ENCODE assay signal across 35 mouse cellular contexts in the genomic region with DNA sequence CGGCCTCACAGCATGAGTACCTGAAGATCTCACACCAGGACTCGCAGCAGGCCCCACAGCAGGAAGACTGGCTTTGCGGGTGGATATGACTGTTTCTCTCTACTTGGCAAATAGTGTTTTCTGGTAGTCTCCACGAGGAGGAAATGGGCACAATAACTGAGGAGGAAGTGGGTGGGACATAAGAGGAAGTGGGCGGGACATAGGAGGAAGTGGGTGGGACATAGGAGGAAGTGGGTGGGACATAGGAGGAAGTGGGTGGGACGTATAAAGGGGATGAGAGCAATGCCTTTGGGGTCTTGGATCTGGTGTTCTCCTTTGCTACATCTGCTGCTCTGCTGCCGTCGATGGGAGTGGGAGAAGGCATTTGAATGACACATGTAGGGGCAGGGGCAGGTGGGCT. TPM values are rescaled to one million over a fixed set of nuclear protein-coding genes. Genes with fewer than 3 reads are reported as not detected.
DNase-seq lines count a peak whose midpoint lies in the region; ATAC-seq and TF ChIP-seq lines count a peak whose summit lies in the region.
"Had no signal": no experiment of that assay in that cellular context is flagged by ENCODE, and none has a peak within 500 bp of the region (broad histone marks: within the 10 kb centered on the region; RNA-seq: fewer than 3 reads in every experiment).

No protein-coding gene starts in this region.

- H3K4me2 ChIP-seq in lung, postnatal 0 days (replicated peaks; ENCODE audit: low read depth, low read length) = no peak overlapping the region
- no peak overlapping the region for H3K4me2 ChIP-seq in neural tube, embryonic 15.5 days
- H3K4me2 ChIP-seq: embryonic facial prominence, embryonic 13.5 days; hindbrain, embryonic 12.5 days; lung, embryonic 15.5 days; neural tube, embryonic 12.5 days had no signal

- H3K4me3 ChIP-seq in heart, embryonic 10.5 days = no peak overlapping the region
- H3K4me3 ChIP-seq in lung, postnatal 0 days (ENCODE audit: low read depth, low read length) = no peak overlapping the region
- no peak overlapping the region for H3K4me3 ChIP-seq in neural tube, embryonic 15.5 days (replicated peaks)
- H3K4me3 ChIP-seq: embryonic facial prominence, embryonic 13.5 days; forebrain, embryonic 10.5 days; gastrocnemius, adult 2 months; hindbrain, embryonic 12.5 days; lung, embryonic 15.5 days; midbrain, embryonic 10.5 days; neural tube, embryonic 12.5 days had no signal

- H3K9me3 ChIP-seq in heart, embryonic 10.5 days = no peaks in the 10 kb centered on the region
- H3K9me3 ChIP-seq in lung, postnatal 0 days (ENCODE audit: low read length) = no peaks in the 10 kb centered on the region
- no peaks in the 10 kb centered on the region for H3K9me3 ChIP-seq in neural tube, embryonic 15.5 days (replicated peaks)
- H3K9me3 ChIP-seq: embryonic facial prominence, embryonic 13.5 days; forebrain, embryonic 10.5 days; hindbrain, embryonic 12.5 days; lung, embryonic 15.5 days; midbrain, embryonic 10.5 days; neural tube, embryonic 12.5 days had no signal

- no peak for TF ChIP-seq CTCF in lung, postnatal 0 days (IDR thresholded peaks at IDR 0.05)

- no peak overlapping the region for H3K27ac ChIP-seq in heart, embryonic 10.5 days
- no peak overlapping the region for H3K27ac ChIP-seq in lung, postnatal 0 days (ENCODE audit: low read length)
- H3K27ac ChIP-seq in neural tube, embryonic 15.5 days (replicated peaks) = no peak overlapping the region
- H3K27ac ChIP-seq: embryonic facial prominence, embryonic 13.5 days; forebrain, embryonic 10.5 days; gastrocnemius, adult 2 months; hindbrain, embryonic 12.5 days; liver, embryonic 14.5 days; lung, embryonic 15.5 days; macrophage; midbrain, embryonic 10.5 days; neural tube, embryonic 12.5 days had no signal

- WGBS in heart, embryonic 10.5 days = 85% methylated on average over 8 of the region's 8 CpGs
- WGBS in lung, postnatal 0 days = 76% methylated on average over 8 of the region's 8 CpGs
- WGBS in neural tube, embryonic 15.5 days = 91% methylated on average over 8 of the region's 8 CpGs

- peaks cover 8% of the 10 kb centered on the region for H3K4me1 ChIP-seq in heart, embryonic 10.5 days
- no peaks in the 10 kb centered on the region for H3K4me1 ChIP-seq in lung, postnatal 0 days (ENCODE audit: insufficient read depth, low read depth, low read length)
- H3K4me1 ChIP-seq in neural tube, embryonic 15.5 days = no peaks in the 10 kb centered on the region
- H3K4me1 ChIP-seq: embryonic facial prominence, embryonic 13.5 days; forebrain, embryonic 10.5 days; hindbrain, embryonic 12.5 days; lung, embryonic 15.5 days; midbrain, embryonic 10.5 days; neural tube, embryonic 12.5 days had no signal

- 0 out of 2 replicates have a peak, but pooled peaks have one; percentile 23 for ATAC-seq in lung, postnatal 0 days
- ATAC-seq in neural tube, embryonic 15.5 days (ENCODE audit: low FRiP score) = no peak
- ATAC-seq: forebrain, embryonic 16.5 days; midbrain, embryonic 16.5 days; Patski had no signal

- intact Hi-C loops in heart, postnatal 36 days (cut with DNase I) = no loop called here

- DNase-seq in heart, embryonic 10.5 days (ENCODE audit: low spot score) = peak; percentile 64
- DNase-seq in heart, postnatal 36 days = no peak
- DNase-seq in lung, postnatal 0 days (ENCODE audit: low spot score) = no peak
- DNase-seq in lung, postnatal 36 days = no peak
- DNase-seq in T-cell, adult 2 months (ENCODE audit: low spot score) = peak; percentile 31
- peak; percentile 30 for DNase-seq in naive thymus-derived CD4-positive, alpha-beta T cell, adult 2 months (ENCODE audit: low read depth)
- DNase-seq: adrenal gland, postnatal 14 days; cerebellum, adult 11-12 months; cerebellum, adult 9-11 months; gastrocnemius, adult 2 months; gastrocnemius, postnatal 36 days; heart, postnatal 14 days; kidney, adult 11 months; kidney, postnatal 14 days; layer of hippocampus, adult 9-11 months had no signal

- 0 out of 2 replicates have a peak, but pooled peaks have one; percentile 26 for TF ChIP-seq EP300 in lung, postnatal 0 days (IDR thresholded peaks at IDR 0.05)

- no peaks in the 10 kb centered on the region for H3K36me3 ChIP-seq in heart, embryonic 10.5 days
- no peaks in the 10 kb centered on the region for H3K36me3 ChIP-seq in lung, postnatal 0 days (ENCODE audit: insufficient read depth, low read length)
- H3K36me3 ChIP-seq in neural tube, embryonic 15.5 days = no peaks in the 10 kb centered on the region
- H3K36me3 ChIP-seq: embryonic facial prominence, embryonic 13.5 days; forebrain, embryonic 10.5 days; hindbrain, embryonic 12.5 days; lung, embryonic 15.5 days; midbrain, embryonic 10.5 days; neural tube, embryonic 12.5 days had no signal

- no peaks in the 10 kb centered on the region for H3K27me3 ChIP-seq in heart, embryonic 10.5 days (ENCODE audit: insufficient read depth, poor library complexity, severe bottlenecking)
- no peaks in the 10 kb centered on the region for H3K27me3 ChIP-seq in lung, postnatal 0 days (replicated peaks; ENCODE audit: insufficient read depth, low read length)
- H3K27me3 ChIP-seq in neural tube, embryonic 15.5 days (replicated peaks) = no peaks in the 10 kb centered on the region
- H3K27me3 ChIP-seq: embryonic facial prominence, embryonic 13.5 days; hindbrain, embryonic 12.5 days; lung, embryonic 15.5 days; neural tube, embryonic 12.5 days; Patski had no signal

- H3K9ac ChIP-seq in lung, postnatal 0 days (replicated peaks; ENCODE audit: low read depth) = no peak overlapping the region
- no peak overlapping the region for H3K9ac ChIP-seq in neural tube, embryonic 15.5 days (replicated peaks)
- H3K9ac ChIP-seq: embryonic facial prominence, embryonic 13.5 days; hindbrain, embryonic 12.5 days; liver, embryonic 14.5 days; lung, embryonic 15.5 days; neural tube, embryonic 12.5 days had no signal

RNA-seq across cellular contexts. Expression of a gene that starts 4.4 kb away (rescaled TPM):
- 0.15 TPM in 1 of 2 replicates, not detected in the other for polyA plus RNA-seq in heart, embryonic 10.5 days (2016; fragmentation: Nextera tagmentation; extraction: Ambion mirVana)
- 1 to 10 TPM; 2.3 to 4.3 TPM for total RNA-seq in heart, postnatal 36 days (2021)
- 1.7 and 3.0 TPM in 2 replicates for polyA plus RNA-seq in lung, postnatal 0 days (2015; fragmentation: Nextera tagmentation; extraction: Ambion mirVana)
- 0.10 TPM in 1 of 2 replicates, not detected in the other for polyA plus RNA-seq in neural tube, embryonic 15.5 days (2015; fragmentation: Nextera tagmentation; extraction: Ambion mirVana)
- total RNA-seq: common myeloid progenitor, adult 5-6 weeks; MEL had no signal
- polyA plus RNA-seq: forebrain, embryonic 10.5 days; forebrain, embryonic 16.5 days; heart, embryonic 14.5 days; hindbrain, embryonic 12.5 days; limb, embryonic 11.5 days; macrophage; midbrain, embryonic 10.5 days; neural tube, embryonic 12.5 days; stomach, embryonic 14.5 days had no signal

RNA-seq across cellular contexts. Expression of a gene that starts 33.1 kb away (rescaled TPM):
- polyA plus RNA-seq in heart, embryonic 10.5 days (2016; fragmentation: Nextera tagmentation; extraction: Ambion mirVana) = 0.40 TPM in 1 of 2 replicates, not detected in the other
- total RNA-seq in heart, postnatal 36 days (2021) = under 1 TPM; 0.75 to 0.84 TPM
- 11.3 and 16.1 TPM in 2 replicates for polyA plus RNA-seq in lung, postnatal 0 days (2015; fragmentation: Nextera tagmentation; extraction: Ambion mirVana)
- 0.88 and 1.5 TPM in 2 replicates for polyA plus RNA-seq in neural tube, embryonic 15.5 days (2015; fragmentation: Nextera tagmentation; extraction: Ambion mirVana)
- total RNA-seq: gastrocnemius, adult 2 months; gastrocnemius, postnatal 36 days; MEL had no signal
- polyA plus RNA-seq: forebrain, embryonic 10.5 days; midbrain, embryonic 10.5 days; testis, adult 2 months had no signal

RNA-seq across cellular contexts. Expression of a gene that starts 34.6 kb away (rescaled TPM):
- polyA plus RNA-seq in heart, embryonic 10.5 days (2016; fragmentation: Nextera tagmentation; extraction: Ambion mirVana) = 0.68 and 1.3 TPM in 2 replicates
- total RNA-seq in heart, postnatal 36 days (2021) = 100 to 1,000 TPM; 213 to 241 TPM
- polyA plus RNA-seq in lung, postnatal 0 days (2015; fragmentation: Nextera tagmentation; extraction: Ambion mirVana) = 1.6 and 2.2 TPM in 2 replicates
- 0.78 and 1.5 TPM in 2 replicates for polyA plus RNA-seq in neural tube, embryonic 15.5 days (2015; fragmentation: Nextera tagmentation; extraction: Ambion mirVana)
- total RNA-seq: MEL had no signal
- polyA plus RNA-seq: macrophage; Patski; stomach, embryonic 14.5 days had no signal

RNA-seq across cellular contexts. Expression of a gene that starts 40.0 kb away (rescaled TPM):
- 0.51 and 1.3 TPM in 2 replicates for polyA plus RNA-seq in heart, embryonic 10.5 days (2016; fragmentation: Nextera tagmentation; extraction: Ambion mirVana)
- not detected for total RNA-seq in heart, postnatal 36 days (2021)
- polyA plus RNA-seq in lung, postnatal 0 days (2015; fragmentation: Nextera tagmentation; extraction: Ambion mirVana) = 0.19 and 0.20 TPM in 2 replicates
- 0.28 and 0.45 TPM in 2 replicates for polyA plus RNA-seq in neural tube, embryonic 15.5 days (2015; fragmentation: Nextera tagmentation; extraction: Ambion mirVana)
- total RNA-seq: adrenal gland, postnatal 14 days; common myeloid progenitor, adult 5-6 weeks; gastrocnemius, adult 2 months; gastrocnemius, postnatal 36 days; heart, adult 8-10 months; MEL had no signal
- polyA plus RNA-seq: forebrain, embryonic 16.5 days; heart, embryonic 14.5 days; hindbrain, embryonic 12.5 days; kidney, embryonic 14.5 days; limb, embryonic 11.5 days; liver, embryonic 14.5 days; lung, embryonic 15.5 days; macrophage; midbrain, embryonic 16.5 days; neural tube, embryonic 12.5 days; Patski; stomach, embryonic 14.5 days had no signal

Comparison
In these comparisons a context has a peak if more than half of its experiments do, and no peak if none do; other contexts are left out.
1. DNase-seq: peak in heart, embryonic 10.5 days (single experiment), T-cell, adult 2 months (single experiment) and naive thymus-derived CD4-positive, alpha-beta T cell, adult 2 months (single experiment); none in heart, postnatal 36 days (0 of 2), lung, postnatal 0 days (single experiment) and lung, postnatal 36 days (single experiment).